ENCODE assay signal across 25 mouse cellular contexts in the genomic region with DNA sequence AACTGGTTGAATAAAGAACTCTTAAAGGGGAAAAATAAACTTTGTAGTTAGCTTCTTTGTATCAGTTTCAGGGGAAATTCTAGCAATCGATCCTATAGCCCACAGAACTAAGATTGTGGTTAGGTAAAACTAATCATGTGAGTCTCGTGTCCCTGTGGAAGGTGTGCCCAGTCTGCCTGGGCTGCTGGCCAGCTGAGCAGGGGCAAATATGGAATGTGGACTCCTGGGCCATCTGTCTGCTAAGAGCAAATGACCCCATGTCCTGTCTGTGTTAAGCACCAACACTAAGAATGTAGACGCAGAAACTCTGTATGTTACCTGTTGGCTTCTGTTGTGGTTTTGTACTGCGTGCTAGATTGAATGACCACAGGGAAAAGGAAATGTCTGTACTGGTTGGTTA. TPM values are rescaled to one million over a fixed set of nuclear protein-coding genes. Genes with fewer than 3 reads are reported as not detected.
DNase-seq lines count a peak whose midpoint lies in the region; ATAC-seq lines count a peak whose summit lies in the region.
"Had no signal": no experiment of that assay in that cellular context is flagged by ENCODE, and none has a peak within 500 bp of the region (broad histone marks: within the 10 kb centered on the region; RNA-seq: fewer than 3 reads in every experiment).

No protein-coding gene starts in this region.

- no peaks in the 10 kb centered on the region for H3K27me3 ChIP-seq in limb, embryonic 12.5 days
- no peaks in the 10 kb centered on the region for H3K27me3 ChIP-seq in limb, embryonic 10.5 days (ENCODE audit: low read depth, poor library complexity, severe bottlenecking)
- H3K27me3 ChIP-seq: embryonic facial prominence, embryonic 13.5 days; forebrain, embryonic 15.5 days; hindbrain, embryonic 13.5 days; limb, embryonic 13.5 days; midbrain, embryonic 12.5 days; neural tube, embryonic 12.5 days had no signal

- H3K4me2 ChIP-seq in limb, embryonic 12.5 days = no peak overlapping the region
- H3K4me2 ChIP-seq: embryonic facial prominence, embryonic 13.5 days; forebrain, embryonic 15.5 days; hindbrain, embryonic 13.5 days; limb, embryonic 13.5 days; midbrain, embryonic 12.5 days; neural tube, embryonic 12.5 days had no signal

- DNase-seq in heart, postnatal 10 days = peak; percentile 63 to 67
- DNase-seq in heart, postnatal 25 days (ENCODE audit: low spot score) = no peak
- DNase-seq in limb, embryonic 10.5 days (ENCODE audit: low spot score) = no peak
- peak; percentile 79 for DNase-seq in kidney, adult 9 months
- DNase-seq in kidney, postnatal 14 days = peak; percentile 69
- no peak for DNase-seq in right cerebral cortex, postnatal 4 days
- no peak for DNase-seq in urinary bladder, adult 18-20 months (ENCODE audit: low spot score in 2 of 2)
- DNase-seq: adrenal gland, postnatal 36 days; B cell, adult 2 months; cerebellum, adult 18-20 months; gastrocnemius, postnatal 25 days; lung, adult 18-20 months; lung, postnatal 4 days had no signal

- intact Hi-C loops in heart, postnatal 10 days (cut with DNase I) = no loop called here
- intact Hi-C loops in heart, postnatal 25 days (cut with DNase I) = no loop called here

- no peak for ATAC-seq in limb, embryonic 12.5 days (ENCODE audit: insufficient number of reproducible peaks, insufficient read depth, low FRiP score, low TSS enrichment, low read depth)
- ATAC-seq: forebrain, embryonic 15.5 days; intestine, embryonic 16.5 days; lung, postnatal 0 days had no signal

- 0 out of 2 replicates have a peak overlapping the region, but pooled peaks have one; percentile 12 for H3K27ac ChIP-seq in limb, embryonic 12.5 days
- H3K27ac ChIP-seq in limb, embryonic 10.5 days = no peak overlapping the region
- H3K27ac ChIP-seq: embryonic facial prominence, embryonic 13.5 days; forebrain, embryonic 10.5 days; forebrain, embryonic 15.5 days; hindbrain, embryonic 13.5 days; limb, embryonic 13.5 days; midbrain, embryonic 12.5 days; neural tube, embryonic 12.5 days had no signal

- peaks cover 47% of the 10 kb centered on the region for H3K36me3 ChIP-seq in limb, embryonic 12.5 days
- H3K36me3 ChIP-seq in limb, embryonic 10.5 days = peaks cover 64% of the 10 kb centered on the region

- H3K4me3 ChIP-seq in limb, embryonic 12.5 days (replicated peaks) = no peak overlapping the region
- no peak overlapping the region for H3K4me3 ChIP-seq in limb, embryonic 10.5 days
- H3K4me3 ChIP-seq: embryonic facial prominence, embryonic 13.5 days; forebrain, embryonic 10.5 days; forebrain, embryonic 15.5 days; hindbrain, embryonic 13.5 days; limb, embryonic 13.5 days; megakaryocyte, embryonic 14.5 days; midbrain, embryonic 12.5 days; myocyte; neural tube, embryonic 12.5 days had no signal

- 84% methylated on average over 4 of the region's 4 CpGs for WGBS in limb, embryonic 12.5 days
- 93% methylated on average over 4 of the region's 4 CpGs for WGBS in limb, embryonic 10.5 days

- 0 out of 2 replicates have a peak, but pooled peaks cover 3% of the 10 kb centered on the region for H3K4me1 ChIP-seq in limb, embryonic 12.5 days (replicated peaks)
- no peaks in the 10 kb centered on the region for H3K4me1 ChIP-seq in limb, embryonic 10.5 days

- H3K9me3 ChIP-seq in limb, embryonic 12.5 days = no peaks in the 10 kb centered on the region
- H3K9me3 ChIP-seq in limb, embryonic 10.5 days (replicated peaks) = no peaks in the 10 kb centered on the region
- H3K9me3 ChIP-seq: embryonic facial prominence, embryonic 13.5 days; forebrain, embryonic 10.5 days; forebrain, embryonic 15.5 days; hindbrain, embryonic 13.5 days; limb, embryonic 13.5 days; megakaryocyte, embryonic 14.5 days; midbrain, embryonic 12.5 days; neural tube, embryonic 12.5 days had no signal

- H3K9ac ChIP-seq in limb, embryonic 12.5 days (replicated peaks) = no peak overlapping the region
- H3K9ac ChIP-seq: embryonic facial prominence, embryonic 13.5 days; forebrain, embryonic 15.5 days; hindbrain, embryonic 13.5 days; limb, embryonic 13.5 days; midbrain, embryonic 12.5 days; neural tube, embryonic 12.5 days had no signal

RNA-seq across cellular contexts. Expression of a gene that starts 10.0 kb away (rescaled TPM):
- total RNA-seq in heart, postnatal 10 days (2021) = 10 to 100 TPM; 25.5 to 37.3 TPM
- total RNA-seq in heart, postnatal 25 days (2021) = 10 to 100 TPM in 1 of 2 experiments, 1 to 10 TPM in 1; 10.0 to 14.9 TPM
- polyA plus RNA-seq in limb, embryonic 12.5 days (2016; fragmentation: Nextera tagmentation; extraction: Ambion mirVana) = 12.0 and 12.8 TPM in 2 replicates
- polyA plus RNA-seq in limb, embryonic 10.5 days (2016; fragmentation: Nextera tagmentation; extraction: Ambion mirVana) = 8.4 and 9.5 TPM in 2 replicates

RNA-seq across cellular contexts. Expression of a gene that starts 20.5 kb away (rescaled TPM):
- total RNA-seq in heart, postnatal 10 days (2021) = 1 to 10 TPM; 5.1 to 5.9 TPM
- 1 to 10 TPM; 3.4 to 8.0 TPM for total RNA-seq in heart, postnatal 25 days (2021)
- polyA plus RNA-seq in limb, embryonic 12.5 days (2016; fragmentation: Nextera tagmentation; extraction: Ambion mirVana) = 1.3 and 2.6 TPM in 2 replicates
- 0.21 TPM in 1 of 2 replicates, not detected in the other for polyA plus RNA-seq in limb, embryonic 10.5 days (2016; fragmentation: Nextera tagmentation; extraction: Ambion mirVana)

RNA-seq across cellular contexts. Expression of a gene that starts 46.9 kb away (rescaled TPM):
- total RNA-seq in heart, postnatal 10 days (2021) = 10 to 100 TPM; 44.3 to 46.4 TPM
- 1 to 10 TPM; 3.6 to 4.8 TPM for total RNA-seq in heart, postnatal 25 days (2021)
- polyA plus RNA-seq in limb, embryonic 12.5 days (2016; fragmentation: Nextera tagmentation; extraction: Ambion mirVana) = 367 and 394 TPM in 2 replicates
- 631 and 705 TPM in 2 replicates for polyA plus RNA-seq in limb, embryonic 10.5 days (2016; fragmentation: Nextera tagmentation; extraction: Ambion mirVana)

Comparison
In these comparisons a context has a peak if more than half of its experiments do, and no peak if none do; other contexts are left out.
1. DNase-seq: peak in heart, postnatal 10 days (2 of 2), kidney, adult 9 months (single experiment) and kidney, postnatal 14 days (single experiment); none in heart, postnatal 25 days (single experiment), limb, embryonic 10.5 days (single experiment), right cerebral cortex, postnatal 4 days (single experiment) and urinary bladder, adult 18-20 months (0 of 2).
2. RNA of a gene that starts 46.9 kb away (total RNA-seq): 44.3 to 46.4 TPM in heart, postnatal 10 days; 3.6 to 4.8 TPM in heart, postnatal 25 days; every median in the first group is over 4 times any median in the second.